Mouse (Mus musculus) B cell, adult 2 months (primary cell): ENCODE results near the gene Vma21.

Experiments
- DNase-seq, 2 experiments: peaks; one replicate each; pipeline ENCODE4 v3.0.0; 2022

The Vma21 gene

DNA sequence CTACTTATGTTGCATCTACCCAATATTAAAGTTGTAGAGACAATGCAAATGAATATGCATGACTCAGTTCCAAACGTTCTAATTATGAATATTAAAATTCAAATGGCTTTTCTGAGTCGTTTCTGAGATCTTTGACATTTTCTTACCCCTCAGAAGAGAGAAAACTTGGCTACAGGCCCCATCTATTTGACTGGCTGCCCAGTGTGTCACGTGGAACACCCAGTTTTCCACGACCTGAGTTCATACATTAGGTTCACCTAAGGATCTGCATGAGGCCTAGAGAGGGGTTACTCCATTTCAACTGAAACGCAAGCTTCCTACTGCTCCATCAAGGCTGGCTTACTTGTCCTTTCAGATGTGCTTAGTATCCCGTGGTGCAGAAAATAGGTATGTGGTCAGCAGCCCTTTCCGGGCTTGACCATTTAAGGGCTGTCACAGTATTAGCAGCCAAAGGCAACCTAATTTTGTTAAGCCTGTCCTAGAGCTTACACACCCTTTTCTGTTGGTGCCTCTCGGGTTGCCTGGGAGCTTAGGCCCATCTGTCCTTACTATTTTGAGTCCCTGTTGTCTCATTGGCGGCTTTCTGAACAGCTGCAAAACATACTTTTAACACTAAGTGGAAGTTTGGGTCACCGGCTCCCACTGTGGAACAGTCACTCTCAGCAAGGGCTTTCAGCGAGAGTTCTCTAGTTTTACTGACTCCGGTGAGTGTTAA lies at the start of gene Vma21:
Gene Vma21 (plus strand): TSS at position 294 of the 715 bp plus-strand sequence.
- no peak for DNase-seq

- no peak for DNase-seq
Observed at GRCm38 (mm10) chrX:71767909-71768308, 47.8 kb upstream of the Vma21 start.

GRCm38 (mm10) chrX:71791106-71791505 lies 24.6 kb upstream of the Vma21 start:
- no peak for DNase-seq

- DNase-seq, result no peak
Observed at GRCm38 (mm10) chrX:71797766-71798165, 18.0 kb upstream of the Vma21 start.

DNA sequence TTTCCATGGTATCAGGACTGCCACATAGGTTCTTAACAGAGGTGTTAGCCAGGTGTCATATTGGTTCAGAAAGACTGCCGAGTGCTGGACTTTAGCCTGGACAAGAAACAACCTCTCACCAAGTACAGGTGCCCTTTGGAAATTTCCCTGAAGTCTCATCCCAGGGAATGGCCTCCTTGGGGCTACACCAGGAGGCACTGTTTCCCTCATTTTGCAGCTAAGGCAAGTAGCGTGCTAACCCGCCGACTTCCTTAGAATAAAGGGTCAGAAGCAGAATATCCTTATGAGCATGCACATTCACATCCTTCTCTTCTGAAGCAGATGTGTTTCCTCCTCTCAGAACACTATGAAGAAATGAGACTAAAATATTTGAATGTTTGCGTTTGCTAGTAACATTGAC lies 16.8 kb upstream of the Vma21 start:
- no peak for DNase-seq

DNA sequence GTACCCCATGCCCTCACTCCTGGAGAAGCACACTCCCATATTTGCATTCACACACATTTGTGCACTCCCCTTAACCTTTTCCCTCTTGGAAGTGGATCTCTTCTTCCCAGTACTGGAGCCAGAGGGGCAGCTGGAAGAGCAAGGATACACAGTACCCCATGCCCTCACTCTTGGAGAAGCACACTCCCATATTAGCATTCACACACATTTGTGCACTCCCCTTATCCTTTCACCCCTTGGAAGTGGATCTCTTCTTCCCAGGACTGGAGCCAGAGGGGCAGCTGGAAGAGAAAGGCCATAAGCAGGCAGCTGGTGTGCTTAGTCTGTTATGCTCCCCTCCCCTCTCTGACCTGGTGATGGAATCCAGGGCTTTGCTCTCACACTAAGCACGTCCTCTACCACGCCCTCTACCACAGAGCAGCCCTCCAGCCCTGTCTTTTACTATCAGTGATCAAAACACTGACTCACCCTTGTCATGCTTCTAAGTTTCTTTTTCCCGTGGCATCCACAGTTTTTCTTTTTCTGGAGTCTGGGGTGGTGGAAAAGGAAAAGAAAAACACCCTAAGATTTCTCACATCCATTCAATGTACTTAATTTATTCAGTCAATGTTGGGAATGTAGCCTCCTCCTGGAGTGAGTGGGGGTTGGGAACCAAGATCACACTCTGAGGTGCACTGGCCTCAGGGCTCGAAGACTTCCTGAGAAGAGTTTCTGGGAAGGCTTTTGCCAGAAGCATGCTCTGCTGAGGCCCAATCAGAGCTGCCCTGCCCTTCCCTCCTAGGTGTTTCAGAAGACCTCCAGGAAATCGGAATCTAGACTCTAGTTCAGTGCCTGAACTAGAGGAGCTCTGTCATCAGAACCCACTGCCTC lies 3.5 kb upstream of the Vma21 start:
- DNase-seq, result no peak

GRCm38 (mm10) chrX:71816401-71816857 lies 705 bp downstream of the Vma21 start:
- peak; percentile 87 to 89 for DNase-seq

GRCm38 (mm10) chrX:71816931-71817361 lies 1.2 kb downstream of the Vma21 start:
- DNase-seq, result no peak

DNA sequence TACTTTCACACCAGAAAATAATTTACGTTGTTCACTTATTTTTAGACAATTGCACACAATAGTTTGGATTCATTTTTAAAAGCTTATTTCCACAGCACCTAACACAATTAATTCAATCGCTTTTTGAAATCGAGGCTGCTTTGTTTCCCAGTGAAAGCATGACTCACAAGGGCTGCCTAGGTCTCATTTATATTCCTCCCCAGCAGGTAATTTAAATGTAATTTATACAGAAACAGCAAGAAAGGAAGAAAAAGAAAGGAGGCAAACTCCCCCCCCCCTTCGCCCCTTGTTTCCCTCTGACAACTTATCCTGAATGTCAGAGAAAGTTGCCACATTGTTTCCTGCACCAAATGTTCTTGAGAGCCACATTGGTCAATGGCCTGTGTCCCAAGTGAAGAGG lies 23.2 kb downstream of the Vma21 start:
- DNase-seq, result no peak

- no peak for DNase-seq
Observed at GRCm38 (mm10) chrX:71846696-71847095, 31.0 kb downstream of the Vma21 start.

DNA sequence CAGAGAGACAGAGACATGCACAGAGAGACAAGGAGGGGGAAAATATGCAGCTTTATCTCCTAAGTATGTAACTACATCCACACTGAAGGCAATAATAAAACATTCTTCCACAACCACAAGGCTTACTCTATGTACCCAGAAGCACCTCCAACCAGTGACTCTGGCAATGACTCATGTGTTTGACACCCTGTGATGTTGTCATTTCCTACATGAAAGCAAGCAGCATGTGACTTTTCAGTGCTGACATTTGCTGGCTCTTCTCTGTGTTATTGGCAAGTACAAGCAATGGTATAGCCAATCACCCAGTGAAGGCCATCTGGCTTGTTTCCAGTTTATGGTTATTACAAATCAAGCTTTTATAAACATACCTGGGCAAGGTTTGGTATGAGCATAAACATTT lies 38.1 kb downstream of the Vma21 start:
- DNase-seq, result no peak
